Mouse (Mus musculus): Measurements from ENCODE around the gene Hspa8.

DNA sequence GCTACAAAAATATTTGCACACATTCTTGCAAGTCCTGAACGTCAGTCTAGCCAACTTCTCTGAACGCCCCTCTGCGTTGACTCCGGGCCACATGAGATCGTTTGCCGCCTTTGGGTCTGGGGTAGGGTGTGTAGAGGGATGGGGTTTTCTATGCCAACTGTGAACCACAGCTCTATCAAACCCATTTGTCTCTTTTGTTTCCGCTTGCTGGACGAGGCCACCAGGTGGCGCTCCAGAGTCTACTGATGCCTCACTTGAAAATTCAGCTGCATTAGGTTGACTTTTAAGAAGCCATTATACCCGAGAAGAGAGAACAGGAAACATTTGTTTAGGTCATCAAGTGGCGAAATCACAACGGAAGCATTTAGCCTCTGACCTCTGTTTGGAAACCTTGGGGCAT, 33.8 kb downstream of the Hspa8 start:
- peak; percentile 90 for TF ChIP-seq CTCF (IDR thresholded peaks at IDR 0.05)
- TF ChIP-seq EP300 (IDR thresholded peaks at IDR 0.05) = no peak
